Mouse (Mus musculus): ENCODE results near the gene P2rx3.
A peak's percentile ranks its signal among the peaks of the same experiment; 100 is the strongest.

P2rx3 gene

DNA sequence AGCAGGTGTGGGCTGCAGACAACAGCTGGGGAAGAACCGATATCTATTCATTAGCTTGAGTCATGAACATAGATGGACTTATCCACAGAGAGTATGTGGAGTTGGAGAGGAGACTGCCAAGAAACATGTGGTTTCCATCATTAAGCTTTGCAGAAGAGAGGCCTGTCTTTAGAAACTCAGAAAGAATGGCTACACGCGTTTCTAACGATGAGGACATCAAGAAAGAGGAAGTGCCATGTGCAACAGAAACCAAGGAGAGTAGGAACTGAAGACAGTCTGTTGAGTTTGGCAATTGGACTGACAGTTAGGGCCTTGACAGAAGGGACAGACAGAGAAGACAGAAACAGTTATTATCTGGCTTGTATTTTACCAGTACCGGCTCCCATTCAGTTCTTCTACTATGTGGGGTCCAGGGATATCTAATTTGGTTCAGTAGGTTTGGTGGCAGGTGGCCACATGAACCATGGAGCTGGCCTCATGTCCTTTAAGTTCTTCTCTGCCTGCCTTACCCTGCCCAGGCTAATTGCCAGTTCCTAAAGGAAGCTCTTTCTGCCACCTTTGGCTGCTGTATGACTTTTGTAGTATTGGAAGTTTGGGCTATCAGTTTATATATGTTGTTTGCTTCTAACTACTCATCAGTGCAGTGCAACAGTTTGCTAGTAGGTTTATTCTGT lies 69.8 kb downstream of the P2rx3 start:
- no peak for DNase-seq

DNA sequence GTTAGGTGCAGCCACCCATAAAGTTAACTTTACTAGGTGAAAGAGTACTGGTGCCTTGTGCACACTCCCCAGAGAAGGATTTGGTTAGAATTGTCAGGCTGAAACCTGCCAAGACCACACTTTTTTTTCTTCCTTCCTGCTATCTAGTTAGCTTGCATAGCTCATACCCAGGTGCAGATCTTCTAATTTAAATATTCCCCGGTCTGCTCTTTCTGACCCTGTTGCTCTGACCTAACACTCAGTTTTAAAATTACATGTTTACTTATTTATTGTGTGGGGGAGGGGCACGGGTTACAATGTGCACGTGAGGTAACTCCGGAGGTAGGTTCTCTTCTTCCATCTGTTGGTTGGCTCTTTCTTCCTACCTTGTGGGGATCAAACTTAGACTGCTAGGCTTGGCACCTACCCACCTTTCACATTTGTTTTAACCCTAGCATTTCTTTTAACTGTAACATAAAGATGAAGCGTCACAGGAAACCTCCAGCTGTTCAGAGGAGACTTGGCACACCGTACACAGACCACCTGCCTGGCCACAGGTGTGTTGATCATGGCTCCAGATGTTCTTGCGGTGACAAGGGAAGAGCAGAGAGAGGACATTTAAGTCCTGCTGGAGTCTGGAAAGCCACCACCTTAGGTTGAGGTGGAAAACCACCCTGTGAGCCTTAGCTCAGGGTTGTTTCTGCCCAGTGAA lies 73.0 kb downstream of the P2rx3 start:
- DNase-seq: no peak

DNA sequence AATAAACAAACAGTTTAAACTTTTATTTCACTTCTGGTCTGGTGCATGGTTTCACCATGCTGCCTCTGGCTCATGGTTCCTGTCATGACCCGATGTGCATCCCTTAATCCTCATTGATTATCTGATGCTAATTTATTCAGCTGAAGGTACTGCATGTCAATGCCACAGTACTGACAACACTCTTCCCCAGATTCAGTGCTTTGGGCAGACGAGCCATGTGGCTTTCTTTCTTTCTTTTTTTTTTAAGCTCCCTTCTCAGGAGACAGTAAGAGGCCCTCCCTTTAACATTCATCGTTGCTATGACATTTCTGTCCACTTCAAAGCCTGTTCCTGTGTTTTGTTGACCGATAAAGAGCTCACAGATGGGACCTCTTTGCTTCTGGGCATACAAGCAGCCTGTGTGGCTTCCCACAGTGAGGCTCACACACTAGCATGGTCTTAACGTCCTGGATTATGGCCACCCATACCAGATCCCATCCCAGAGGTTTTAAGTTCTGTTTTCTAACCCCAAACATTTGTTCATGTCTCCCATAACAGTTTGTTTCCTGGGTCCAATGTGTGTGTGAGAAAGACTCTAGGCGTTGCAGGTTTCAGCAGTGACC lies 74.3 kb downstream of the P2rx3 start:
- no peak for DNase-seq

DNA sequence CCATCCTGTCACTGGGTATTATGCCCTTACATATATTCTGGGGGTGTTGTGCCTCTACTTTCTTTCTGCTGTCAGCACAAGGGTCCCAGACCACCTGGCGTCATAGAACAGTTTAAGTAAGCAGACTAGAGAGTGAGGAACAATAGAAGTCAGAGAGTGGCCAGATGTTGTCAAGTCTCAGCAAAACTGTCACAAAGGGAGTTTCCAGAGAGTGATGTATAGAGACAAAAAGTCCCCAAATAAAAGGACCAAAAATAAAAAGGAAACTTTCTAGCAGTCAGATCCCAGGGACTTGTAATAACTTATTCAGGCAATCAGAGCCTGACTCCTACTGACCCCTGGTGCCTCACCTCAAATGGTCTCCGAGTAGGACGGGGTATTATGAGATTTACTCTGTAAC lies 75.4 kb downstream of the P2rx3 start:
- DNase-seq: no peak

DNA sequence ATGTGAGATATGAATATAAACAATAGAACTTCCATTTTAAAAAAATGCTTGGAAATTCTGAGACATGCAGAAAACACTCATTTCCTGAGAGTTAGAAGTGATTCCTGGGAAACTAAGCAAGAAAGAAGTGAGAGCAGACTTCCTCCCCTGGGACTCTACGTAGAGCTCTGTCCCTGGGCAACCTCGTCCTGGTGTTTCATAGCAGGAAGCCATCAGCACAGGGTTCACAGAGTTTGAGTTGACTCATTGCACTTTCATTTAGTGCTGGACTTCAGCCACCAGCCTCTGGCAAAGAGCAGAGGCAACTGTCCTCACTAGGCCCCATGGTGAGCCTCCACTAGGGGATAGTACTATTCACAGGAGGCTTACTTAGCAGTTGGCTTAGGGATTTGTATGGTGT lies 76.0 kb downstream of the P2rx3 start:
- DNase-seq: peak; percentile 70

DNA sequence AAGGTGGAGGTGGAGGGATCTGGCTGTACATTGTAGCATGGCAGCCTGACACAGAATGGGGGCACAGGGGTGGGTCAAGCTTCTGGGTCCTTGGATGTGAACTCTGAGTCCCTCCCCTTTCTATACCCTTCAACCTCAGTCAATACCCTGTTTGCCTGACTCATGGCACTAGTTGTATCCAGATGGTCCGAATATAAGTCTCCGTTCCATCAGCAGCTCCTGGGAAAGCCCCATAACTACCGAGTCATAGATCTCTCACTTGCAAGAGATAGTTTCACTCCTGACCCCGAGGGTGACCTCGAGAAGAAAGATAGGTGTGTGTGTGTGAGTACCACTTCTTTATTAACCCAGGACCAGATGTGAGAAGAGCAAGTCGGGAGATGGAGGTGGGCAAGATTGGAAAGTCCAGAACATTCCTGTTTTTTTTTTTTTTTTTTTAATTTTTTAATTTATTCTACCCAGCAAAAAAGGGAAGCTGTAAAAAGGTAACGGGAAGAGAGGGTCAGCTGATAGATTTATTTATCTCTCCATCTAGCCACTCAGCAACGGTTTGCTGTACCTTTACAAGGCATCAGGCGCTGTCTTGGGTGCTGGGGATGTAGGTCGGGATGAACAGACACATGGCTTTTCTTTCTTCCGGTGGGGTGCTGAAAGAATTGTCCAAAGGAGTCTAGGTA lies 78.5 kb downstream of the P2rx3 start:
- no peak for DNase-seq

DNA sequence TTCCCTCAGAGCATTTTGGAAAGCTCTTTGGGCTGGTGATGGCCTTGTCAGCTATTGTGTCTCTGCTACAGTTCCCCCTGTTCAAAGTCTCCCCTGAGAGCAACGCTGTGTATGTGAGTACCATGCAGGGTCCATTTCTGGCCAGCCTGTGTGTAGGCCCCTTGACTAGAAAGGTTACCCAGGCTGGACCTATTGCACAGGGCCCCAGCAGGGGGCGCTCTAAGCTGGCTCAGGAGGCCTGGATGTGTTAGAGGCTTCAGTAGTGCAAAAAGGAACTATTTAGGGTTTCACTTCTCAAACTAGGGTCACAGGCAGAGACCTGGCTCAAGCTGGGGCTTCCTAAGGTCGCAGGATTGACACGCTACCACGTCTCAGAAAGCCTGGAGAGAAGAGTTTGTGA lies 81.0 kb downstream of the P2rx3 start:
- peak; percentile 62 for DNase-seq

DNA sequence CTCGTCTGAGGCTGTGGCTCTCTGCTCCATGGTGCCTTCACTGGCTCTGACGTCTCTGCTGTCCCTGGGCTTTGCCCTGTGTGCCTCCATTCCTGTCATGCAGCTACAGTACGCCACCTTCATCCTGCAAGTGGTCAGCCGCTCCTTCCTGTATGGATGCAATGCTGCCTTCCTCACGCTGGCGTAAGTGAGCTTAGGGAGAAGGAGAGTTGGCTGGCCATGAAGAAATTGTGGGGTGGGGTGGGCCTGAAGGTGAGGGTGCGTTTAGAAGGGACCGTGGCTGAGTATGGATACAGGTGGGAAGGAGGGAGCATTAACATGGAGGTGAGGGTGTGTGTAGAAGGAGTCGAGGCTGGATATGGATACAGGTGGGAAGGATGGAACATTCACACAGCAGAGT lies 81.8 kb downstream of the P2rx3 start:
- DNase-seq: no peak

DNA sequence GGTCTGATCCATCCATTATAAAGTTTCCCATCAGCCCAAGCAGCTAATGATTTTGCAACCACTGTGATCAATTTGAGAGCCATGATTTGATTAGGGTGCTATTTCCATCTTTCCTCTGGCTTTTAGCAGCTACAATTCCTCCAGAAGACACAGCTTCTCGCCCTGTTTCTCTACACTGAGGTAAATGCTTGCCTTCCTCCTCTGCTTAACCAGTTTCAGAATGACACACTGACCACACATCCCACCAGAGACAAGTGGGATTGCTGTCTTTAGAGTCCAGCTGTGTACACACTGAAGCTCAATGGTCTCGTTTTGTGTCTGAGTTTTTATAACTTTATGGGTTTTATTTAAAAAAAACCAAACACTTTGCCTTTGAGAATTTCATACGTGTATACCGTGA lies 84.6 kb downstream of the P2rx3 start:
- no peak for DNase-seq

DNA sequence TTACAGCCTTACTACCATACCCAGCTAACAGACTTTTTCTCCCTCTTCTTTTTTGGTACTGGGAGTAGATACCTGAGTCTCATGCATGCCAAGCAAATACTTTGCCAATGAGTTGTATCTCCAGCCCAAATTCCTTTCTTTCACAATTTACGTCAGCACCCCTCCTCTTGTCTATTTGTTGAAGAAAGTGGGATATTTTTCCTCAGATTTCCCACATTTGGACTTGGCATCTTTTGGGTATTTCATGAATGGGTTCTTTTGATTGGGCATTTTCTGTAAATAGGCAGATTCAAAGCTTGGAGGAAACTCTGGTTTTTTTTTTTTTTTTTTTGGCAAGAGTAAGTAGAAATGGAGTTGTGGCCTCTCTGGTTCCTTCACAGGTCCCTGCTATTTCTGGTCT lies 85.0 kb downstream of the P2rx3 start:
- no peak for DNase-seq

DNA sequence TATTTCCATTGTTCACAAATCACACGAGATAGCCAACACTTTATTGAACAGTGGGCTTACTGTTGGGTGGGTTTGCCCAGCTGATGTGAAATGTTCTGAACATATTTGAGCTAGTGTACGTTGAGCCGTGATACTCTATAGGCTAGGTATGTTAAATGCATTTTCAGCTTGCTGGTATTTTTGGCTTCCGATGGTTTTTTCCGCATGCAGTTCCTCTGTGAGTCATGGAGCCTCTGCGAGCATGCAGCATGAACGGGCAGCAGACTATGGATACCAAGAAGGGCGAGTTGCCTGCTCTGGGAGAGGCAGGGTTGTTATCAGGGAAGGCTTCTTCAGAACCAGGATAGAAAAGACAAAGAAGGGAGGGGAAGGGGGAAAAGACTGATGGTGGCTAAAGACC lies 86.2 kb downstream of the P2rx3 start:
- DNase-seq: no peak

DNA sequence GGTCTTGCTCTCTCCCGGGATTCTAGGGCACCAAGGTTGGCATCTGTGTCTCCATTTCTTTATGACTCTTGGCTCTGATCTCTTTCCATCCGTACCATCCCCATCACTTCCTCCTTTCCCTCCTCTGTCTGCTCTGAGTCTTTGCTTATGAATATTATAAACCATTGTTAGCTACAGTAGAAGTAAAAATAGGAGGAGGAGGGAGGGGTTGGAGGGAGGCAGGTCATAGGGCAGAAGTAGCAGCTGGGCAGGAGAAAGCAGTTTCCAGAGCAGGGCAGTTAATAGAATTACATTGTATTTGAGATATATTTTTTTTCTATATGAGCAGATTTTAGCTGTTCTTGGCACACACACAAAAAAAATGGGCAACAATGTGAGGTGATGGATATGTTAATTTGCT lies 88.5 kb downstream of the P2rx3 start:
- no peak for DNase-seq

Data from lung, postnatal 10 days (tissue).